Mouse (Mus musculus) kidney, embryonic 14.5 days (tissue): ENCODE results near the gene Tcf20. TPM values are rescaled to one million over a fixed set of nuclear protein-coding genes. Genes with fewer than 3 reads are reported as not detected.

ENCODE experiments used
- ATAC-seq: fragments of 200-750 bp; cut with Nextera tagmentation; 2 replicates; pipeline ENCODE4 v1.8.0; 2017; ENCODE audit warnings: moderate number of reproducible peaks, mild to moderate bottlenecking, moderate TSS enrichment, moderate library complexity; ENCODE audit not compliant: low FRiP score, low TSS enrichment
- H3K27ac ChIP-seq: fragments of 300-500 bp; sonication (generic); 2 replicates; pipeline ENCODE4 v1.5.1; 2014; ENCODE audit warnings: low read depth, mild to moderate bottlenecking, low read length, moderate library complexity, mixed read lengths
- H3K27me3 ChIP-seq: fragments of 300-500 bp; sonication (generic); 2 replicates; pipeline ENCODE4 v1.6.1; 2014; ENCODE audit warnings: mild to moderate bottlenecking, low read length; ENCODE audit not compliant: control insufficient read depth, insufficient read depth
- H3K36me3 ChIP-seq: fragments of 300-500 bp; sonication (generic); 2 replicates; pipeline ENCODE4 v1.6.1; 2014; ENCODE audit warnings: low read length, mixed read lengths; ENCODE audit not compliant: control insufficient read depth, insufficient read depth
- H3K4me1 ChIP-seq: fragments of 300-500 bp; sonication (generic); 2 replicates; pipeline ENCODE4 v1.6.1; 2014; ENCODE audit warnings: low read length, mixed read lengths; ENCODE audit not compliant: control insufficient read depth, insufficient read depth
- H3K4me2 ChIP-seq: fragments of 300-500 bp; sonication (generic); replicated peaks from 2 replicates; pipeline ENCODE4 v1.6.1; 2014; ENCODE audit warnings: low read depth, mild to moderate bottlenecking, low read length
- H3K4me3 ChIP-seq: fragments of 300-500 bp; sonication (generic); 2 replicates; pipeline ENCODE4 v1.5.1; 2014; ENCODE audit warnings: mild to moderate bottlenecking, low read length
- H3K9ac ChIP-seq: fragments of 300-500 bp; sonication (generic); 2 replicates; pipeline ENCODE4 v1.6.1; 2014; ENCODE audit warnings: low read depth, mild to moderate bottlenecking, low read length, moderate library complexity
- H3K9me3 ChIP-seq: fragments of 300-500 bp; sonication (generic); 2 replicates; pipeline ENCODE4 v1.6.1; 2016; ENCODE audit warnings: low read length; ENCODE audit not compliant: control insufficient read depth
- WGBS: fragments of 180-500 bp; shearing (Covaris S2); extraction: QIAGEN DNeasy Blood & Tissue Kit; methylation state at CpG from one replicate; pipeline ENCODE4 v1.1.7; 2014; 5-methylcytosine and 5-hydroxymethylcytosine counted together
- polyA plus RNA-seq: library from polyadenylated mRNA; unstranded; fragments of >200 nt; fragmentation: Nextera tagmentation; extraction: Ambion mirVana; gene quantifications from 2 replicates; pipeline ENCODE4 v1.2.1, GENCODE M21; 2014

Gene Tcf20
- 7.1 and 11.6 TPM in 2 replicates for polyA plus RNA-seq

DNA sequence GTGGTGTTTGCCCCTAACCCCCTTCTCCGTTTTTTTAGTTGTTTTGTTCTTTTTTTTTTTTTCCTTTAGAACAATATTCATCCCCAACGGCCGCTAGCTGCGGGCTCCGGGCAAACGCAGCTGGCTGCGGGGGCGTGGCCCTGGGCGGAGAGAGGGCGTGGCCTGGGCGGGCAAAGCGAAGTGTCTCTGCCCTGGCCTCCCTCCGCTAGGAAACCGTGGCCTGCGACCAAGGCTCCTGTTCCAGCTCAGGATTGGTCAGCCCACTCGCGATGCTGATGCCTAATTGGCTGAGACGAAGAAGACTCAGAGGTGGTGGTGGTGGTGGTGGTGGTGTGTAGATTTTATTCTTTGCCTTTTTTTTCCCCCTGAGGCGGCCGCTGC, at the start of gene Tcf20:
Tcf20 (minus strand) TSS at position 141 of the 381 bp plus-strand sequence.
- H3K4me2 ChIP-seq = peak within 1 kb of the TSS; percentile 70
- H3K27me3 ChIP-seq = peaks cover 14% of the 10 kb centered on the region
- WGBS = under 1% methylated on average over 20 of the region's 20 CpGs
- H3K27ac ChIP-seq = peak within 1 kb of the TSS; percentile 12; the same call in 1 of the 2 replicates
- peak within 1 kb of the TSS; percentile 19; the same call in 1 of the 2 replicates for H3K9ac ChIP-seq
- H3K36me3 ChIP-seq = no peaks in the 10 kb centered on the region
- peak; percentile 79 for ATAC-seq
- H3K4me3 ChIP-seq = peak within 1 kb of the TSS; percentile 52
- H3K9me3 ChIP-seq = no peaks in the 10 kb centered on the region
- H3K4me1 ChIP-seq = peaks cover 49% of the 10 kb centered on the region

DNA sequence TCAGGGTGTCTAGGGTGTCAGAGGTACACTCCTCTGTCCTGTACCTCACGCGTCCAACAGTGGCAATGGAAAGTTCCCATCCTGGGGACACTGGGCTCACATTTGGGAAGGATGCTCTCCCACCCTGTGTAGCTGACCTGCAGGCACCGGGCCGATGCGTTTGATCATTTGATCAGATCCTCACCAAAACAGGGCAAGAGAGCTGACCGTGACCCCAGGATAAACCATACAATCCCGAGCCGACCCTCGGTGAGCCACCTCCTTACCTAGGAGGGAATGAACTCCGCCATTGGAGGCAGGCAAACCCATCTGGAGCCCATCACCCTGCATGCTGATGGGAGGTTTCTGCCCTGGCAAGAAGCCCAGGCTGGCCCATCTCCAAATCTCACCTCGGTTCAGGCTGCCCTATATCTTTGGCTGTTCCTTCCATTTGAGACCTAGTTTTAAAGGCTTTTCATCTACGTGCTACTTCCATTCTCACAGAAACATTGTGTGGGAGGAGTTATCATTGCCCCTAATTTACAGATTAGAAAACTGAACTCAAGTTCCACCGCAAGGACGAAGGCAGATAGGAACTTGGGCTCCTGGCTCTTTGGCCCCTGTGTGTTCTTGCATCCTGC, 49.3 kb upstream of the Tcf20 start:
- H3K4me3 ChIP-seq = no peak overlapping the region
- peaks cover 11% of the 10 kb centered on the region for H3K27me3 ChIP-seq
- WGBS = 65% methylated on average over 14 of the region's 14 CpGs
- no peak overlapping the region for H3K27ac ChIP-seq
- no peaks in the 10 kb centered on the region for H3K36me3 ChIP-seq
- H3K9me3 ChIP-seq = no peaks in the 10 kb centered on the region
- H3K9ac ChIP-seq = no peak overlapping the region
- H3K4me1 ChIP-seq = peaks cover 34% of the 10 kb centered on the region; the same call in 1 of the 2 replicates
- no peak overlapping the region for H3K4me2 ChIP-seq
- ATAC-seq = no peak; the same call in 1 of the 2 replicates

DNA sequence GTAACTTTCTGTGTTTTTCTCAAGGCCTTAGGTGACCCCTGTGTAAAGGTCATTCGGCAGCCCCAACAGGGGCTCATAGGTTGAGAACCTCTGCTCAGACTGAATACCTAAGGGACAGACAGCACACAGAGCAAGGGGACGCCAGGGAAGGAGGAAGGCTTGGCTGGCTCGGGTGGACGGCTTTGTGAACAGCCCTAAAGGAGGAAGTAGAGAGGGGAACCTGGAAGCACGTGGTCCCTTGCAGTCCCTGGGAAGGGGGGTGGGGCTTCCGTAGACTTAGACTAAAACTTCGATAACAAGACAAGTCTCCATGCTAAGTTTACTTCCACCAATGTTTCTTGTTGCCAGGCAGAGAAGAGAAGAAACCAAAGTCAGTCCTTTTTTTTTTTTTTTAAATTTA, 48.4 kb upstream of the Tcf20 start:
- Histone ChIP-seq H3K36me3 (no peaks in the 10 kb centered on the region), H3K27me3 (peaks cover 11% of the 10 kb centered on the region), H3K27ac (no peak overlapping the region), H3K9me3 (no peaks in the 10 kb centered on the region), H3K9ac (no peak overlapping the region), H3K4me3 (no peak overlapping the region), H3K4me2 (no peak overlapping the region), H3K4me1 (peaks cover 34% of the 10 kb centered on the region; the same call in 1 of the 2 replicates)
- 54% methylated on average over 7 of the region's 7 CpGs for WGBS
- no peak for ATAC-seq

DNA sequence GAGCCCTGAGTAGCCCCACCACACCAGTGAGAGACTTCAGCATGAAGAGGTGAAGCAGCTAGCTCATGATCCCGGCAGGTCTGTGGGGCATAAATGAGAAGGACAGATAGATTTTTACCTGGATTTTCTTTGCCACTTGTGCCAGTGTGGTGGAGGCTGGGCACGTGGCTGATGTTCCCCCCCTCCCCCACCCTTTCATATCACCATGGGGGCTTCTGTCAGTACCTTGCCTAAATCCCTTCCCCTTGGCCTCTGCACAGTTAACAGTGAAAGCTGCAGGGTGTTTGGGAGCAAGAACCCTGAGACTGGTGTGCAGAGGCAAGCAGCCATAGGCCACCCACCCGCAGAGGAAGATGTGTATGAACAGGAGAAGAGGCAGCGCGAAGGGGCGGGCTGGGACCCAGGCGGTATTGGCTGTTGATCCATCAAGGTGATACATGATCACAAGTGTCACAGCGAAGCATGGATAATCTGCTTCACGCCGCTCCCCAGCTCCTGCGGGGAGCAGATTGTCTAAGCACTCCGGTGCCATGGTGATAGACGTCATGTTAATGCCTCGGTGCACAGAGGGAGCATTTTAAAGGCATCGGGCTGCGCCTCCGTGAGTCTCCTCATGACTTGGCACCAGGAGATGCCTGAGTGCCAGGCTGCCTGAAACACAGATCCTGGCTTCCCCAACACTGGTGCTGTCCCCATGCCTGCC, 46.8 kb upstream of the Tcf20 start:
- Histone ChIP-seq H3K9me3 (no peaks in the 10 kb centered on the region), H3K27ac (no peak overlapping the region), H3K27me3 (peaks cover 11% of the 10 kb centered on the region), H3K36me3 (no peaks in the 10 kb centered on the region), H3K4me3 (no peak overlapping the region), H3K9ac (no peak overlapping the region), H3K4me2 (peak overlapping the region; percentile 8; the same call in 1 of the 2 replicates), H3K4me1 (peaks cover 35% of the 10 kb centered on the region; the same call in 1 of the 2 replicates)
- no peak for ATAC-seq
- 15% methylated on average over 17 of the region's 17 CpGs for WGBS

DNA sequence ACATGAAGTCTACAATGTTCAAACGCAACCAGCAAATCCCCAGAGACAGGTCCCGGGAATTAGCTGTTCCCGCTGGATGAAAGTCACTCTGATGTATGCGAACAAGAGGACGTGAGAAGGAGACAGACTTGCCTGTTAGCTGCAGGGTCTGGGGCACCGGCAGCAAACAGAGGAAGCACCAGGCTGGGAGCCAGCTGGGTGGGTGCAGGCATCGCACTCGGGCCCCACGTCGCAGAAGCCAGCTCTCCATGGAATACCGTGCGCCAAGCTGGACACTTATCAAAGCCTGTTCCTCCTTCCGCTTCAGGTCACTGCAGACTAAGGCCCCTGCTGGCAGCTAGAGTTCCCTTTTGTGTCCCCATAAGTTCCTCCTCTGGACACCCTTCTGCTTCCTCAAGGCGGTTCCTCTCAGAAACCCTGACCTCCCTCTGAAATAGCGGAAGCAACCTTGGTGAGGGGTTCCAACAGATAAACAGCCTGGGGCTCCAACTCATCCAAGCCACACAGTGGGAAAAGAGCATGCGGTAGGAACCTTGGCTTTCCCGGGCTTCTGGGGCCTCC, 45.4 kb upstream of the Tcf20 start, which contains the start of gene Nfam1:
Nfam1 (minus strand) TSS at position 326 of the 561 bp plus-strand sequence.
- no peak for ATAC-seq
- peaks cover 34% of the 10 kb centered on the region; the same call in 1 of the 2 replicates for H3K4me1 ChIP-seq
- H3K27ac ChIP-seq = no peak within 1 kb of the TSS
- H3K4me3 ChIP-seq = no peak within 1 kb of the TSS
- H3K4me2 ChIP-seq = no peak within 1 kb of the TSS; the same call in 1 of the 2 replicates
- no peaks in the 10 kb centered on the region for H3K9me3 ChIP-seq
- H3K36me3 ChIP-seq = no peaks in the 10 kb centered on the region
- WGBS = 52% methylated on average over 17 of the region's 17 CpGs
- no peak within 1 kb of the TSS for H3K9ac ChIP-seq
- H3K27me3 ChIP-seq = peaks cover 11% of the 10 kb centered on the region

DNA sequence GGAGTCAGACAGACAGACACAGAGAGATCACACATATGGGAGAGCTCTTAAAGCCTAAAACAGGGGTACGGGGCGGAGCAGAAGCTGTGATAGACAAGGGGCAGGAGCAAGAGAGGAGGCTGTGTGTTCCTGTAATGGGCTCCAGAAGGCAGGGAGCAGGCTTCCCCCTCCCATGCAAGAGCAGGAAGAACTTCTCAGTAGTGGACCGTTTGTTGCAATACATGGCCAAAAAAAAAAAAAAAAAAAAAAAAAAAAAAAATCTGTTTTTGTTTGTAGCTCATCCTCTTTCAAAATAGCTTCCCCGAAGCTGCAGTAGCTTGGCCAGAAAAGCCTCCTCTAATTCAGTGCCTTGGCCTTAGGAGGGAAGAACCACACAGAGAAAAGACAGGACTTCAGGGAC, 43.2 kb upstream of the Tcf20 start:
- Histone ChIP-seq H3K27ac (no peak overlapping the region), H3K4me1 (peaks cover 36% of the 10 kb centered on the region), H3K36me3 (no peaks in the 10 kb centered on the region), H3K4me3 (no peak overlapping the region), H3K4me2 (no peak overlapping the region), H3K9me3 (no peaks in the 10 kb centered on the region), H3K27me3 (peaks cover 11% of the 10 kb centered on the region), H3K9ac (no peak overlapping the region)
- 70% methylated on average over 4 of the region's 4 CpGs for WGBS
- ATAC-seq = no peak

DNA sequence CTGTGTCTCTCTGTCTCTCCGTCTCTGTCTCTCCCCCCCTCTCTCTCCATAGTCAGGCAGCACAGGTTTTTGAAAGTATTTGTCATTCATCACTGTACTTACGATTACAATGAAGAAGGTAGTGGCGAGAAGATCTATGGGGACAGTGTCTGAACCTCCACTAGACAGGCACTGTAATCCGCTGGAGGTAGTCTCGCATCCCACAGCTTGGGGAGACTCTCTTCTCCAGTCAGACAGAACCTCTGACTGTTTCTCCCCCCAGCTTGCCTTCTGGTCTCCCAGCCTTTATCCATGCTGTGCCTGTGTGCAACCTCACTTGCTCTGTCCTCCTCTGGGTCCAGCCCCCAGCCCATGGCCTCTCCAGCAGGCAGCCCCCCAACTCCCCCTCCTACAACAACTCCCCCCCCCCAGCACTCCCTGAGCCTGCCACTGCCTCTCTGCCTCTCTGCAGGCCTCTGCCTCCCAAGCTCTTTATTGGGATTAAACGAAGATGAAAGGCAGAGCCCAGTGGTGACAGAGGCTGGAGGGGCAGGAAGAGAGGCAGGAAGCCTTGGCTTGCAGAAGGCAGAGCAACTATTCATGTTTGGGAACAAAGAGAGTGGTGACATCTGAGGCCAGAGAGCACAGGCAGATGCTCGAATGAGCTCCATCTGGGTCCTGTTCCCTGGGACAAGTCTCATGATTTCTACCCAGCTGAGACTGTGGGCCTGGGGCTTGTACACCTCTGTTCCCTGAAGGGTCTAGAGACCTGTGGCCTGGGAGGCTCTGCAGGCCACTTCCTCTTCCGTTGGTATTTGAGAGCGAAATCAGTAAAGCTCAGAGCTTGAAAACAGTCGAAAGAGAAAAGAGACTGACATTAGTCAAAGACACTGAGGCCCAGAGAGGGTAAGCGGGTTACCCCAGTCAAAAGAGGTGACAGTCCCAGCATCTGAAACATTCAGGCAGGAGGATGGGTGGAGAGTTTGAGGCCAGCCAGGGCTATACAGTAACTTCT, 42.4 kb upstream of the Tcf20 start:
- WGBS = 46% methylated on average over 11 of the region's 11 CpGs
- Histone ChIP-seq H3K9ac (no peak overlapping the region), H3K27me3 (peaks cover 8% of the 10 kb centered on the region), H3K36me3 (no peaks in the 10 kb centered on the region), H3K4me2 (no peak overlapping the region), H3K4me1 (peaks cover 43% of the 10 kb centered on the region), H3K4me3 (no peak overlapping the region), H3K9me3 (no peaks in the 10 kb centered on the region), H3K27ac (0 out of 2 replicates have a peak overlapping the region, but pooled peaks have one; percentile 32)
- no peak for ATAC-seq

DNA sequence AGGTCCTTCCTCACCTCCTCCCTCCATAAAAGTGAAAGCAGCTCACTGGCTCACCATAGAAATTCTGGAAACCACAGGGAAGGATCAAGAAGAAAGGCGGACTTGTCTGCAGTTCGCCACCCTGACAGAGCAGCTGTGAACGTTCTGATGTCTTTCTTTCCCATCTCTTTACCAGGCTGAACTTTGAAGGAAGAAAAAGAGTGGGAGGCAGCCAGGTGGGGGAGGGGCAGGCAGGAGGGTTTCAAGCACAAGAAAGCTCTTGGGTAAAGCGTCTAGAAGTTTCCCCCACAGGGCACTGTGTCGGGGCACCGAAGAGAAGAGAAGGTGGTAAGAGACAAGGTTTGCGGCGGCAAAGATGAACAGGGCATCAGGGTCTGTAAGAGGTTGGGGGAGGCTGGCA, 38.5 kb upstream of the Tcf20 start:
- no peak for ATAC-seq
- H3K4me1 ChIP-seq = peaks cover 27% of the 10 kb centered on the region
- WGBS = 32% methylated on average over 8 of the region's 8 CpGs
- H3K27me3 ChIP-seq = no peaks in the 10 kb centered on the region; the same call in 1 of the 2 replicates
- H3K4me3 ChIP-seq = no peak overlapping the region
- no peak overlapping the region for H3K9ac ChIP-seq
- no peaks in the 10 kb centered on the region for H3K9me3 ChIP-seq
- H3K36me3 ChIP-seq = no peaks in the 10 kb centered on the region
- no peak overlapping the region for H3K27ac ChIP-seq
- no peak overlapping the region; the same call in 1 of the 2 replicates for H3K4me2 ChIP-seq
